Mouse (Mus musculus) midbrain, postnatal 0 days (tissue): ENCODE data around the gene Pias1. TPM values are rescaled to one million over a fixed set of nuclear protein-coding genes. Genes with fewer than 3 reads are reported as not detected.

ENCODE experiments used
- ATAC-seq: fragments of 200-750 bp; cut with Nextera tagmentation; 2 replicates; pipeline ENCODE4 v1.8.0; 2017; ENCODE audit warnings: moderate number of reproducible peaks, mild to moderate bottlenecking, moderate TSS enrichment, moderate library complexity; ENCODE audit not compliant: low FRiP score
- DNase-seq: peaks from one replicate; pipeline ENCODE4 v3.0.0-alpha.2; 2015; ENCODE audit warnings: low spot score
- H3K27ac ChIP-seq: fragments of 300-500 bp; sonication (generic); 2 replicates; pipeline ENCODE4 v1.5.1; 2014; ENCODE audit warnings: low read depth, mild to moderate bottlenecking, low read length, mixed read lengths
- H3K27me3 ChIP-seq: fragments of 300-500 bp; sonication (generic); 2 replicates; pipeline ENCODE4 v1.6.1; 2014; ENCODE audit warnings: low read length, control low read depth, mixed read lengths; ENCODE audit not compliant: insufficient read depth
- H3K36me3 ChIP-seq: fragments of 300-500 bp; sonication (generic); 2 replicates; pipeline ENCODE4 v1.6.1; 2014; ENCODE audit warnings: low read length, control low read depth, mixed read lengths; ENCODE audit not compliant: insufficient read depth
- H3K4me1 ChIP-seq: fragments of 300-500 bp; sonication (generic); 2 replicates; pipeline ENCODE4 v1.6.1; 2014; ENCODE audit warnings: mild to moderate bottlenecking, control low read depth, antibody characterized with exemption, low read length, mixed read lengths; ENCODE audit not compliant: insufficient read depth
- H3K4me2 ChIP-seq: fragments of 300-500 bp; sonication (generic); 2 replicates; pipeline ENCODE4 v1.6.1; 2014; ENCODE audit warnings: low read depth, mild to moderate bottlenecking, low read length, mixed read lengths; ENCODE audit not compliant: poor library complexity, severe bottlenecking
- H3K4me3 ChIP-seq: fragments of 300-500 bp; sonication (generic); 2 replicates; pipeline ENCODE4 v1.5.1; 2014; ENCODE audit warnings: low read depth, mild to moderate bottlenecking, low read length, moderate library complexity
- H3K9ac ChIP-seq: fragments of 300-500 bp; sonication (generic); replicated peaks from 2 replicates; pipeline ENCODE4 v1.6.1; 2014; ENCODE audit warnings: mild to moderate bottlenecking, low read length, moderate library complexity, mixed read lengths; ENCODE audit not compliant: poor library complexity, severe bottlenecking
- H3K9me3 ChIP-seq: fragments of 300-500 bp; sonication (generic); 2 replicates; pipeline ENCODE4 v1.6.1; 2016; ENCODE audit warnings: low read length, control low read depth
- CTCF ChIP-seq: IDR thresholded peaks from 2 replicates; pipeline ENCODE4 v1.5.1; 2016; ENCODE audit warnings: antibody characterized with exemption, mild to moderate bottlenecking
- WGBS: fragments of 180-500 bp; shearing (Covaris S2); extraction: QIAGEN DNeasy Blood & Tissue Kit; methylation state at CpG from one replicate; pipeline ENCODE4 v1.1.7; 2014; 5-methylcytosine and 5-hydroxymethylcytosine counted together
- polyA plus RNA-seq: library from polyadenylated mRNA; unstranded; fragments of >200 nt; fragmentation: Nextera tagmentation; extraction: Ambion mirVana; gene quantifications from 2 replicates; pipeline ENCODE4 v1.2.1, GENCODE M21; 2015
- total RNA-seq: library from RNA; depleted of rRNA; stranded (reverse); fragments of >200 nt; gene quantifications from 2 replicates; pipeline ENCODE4 v1.2.3, GENCODE M21; 2014

Gene Pias1
- total and polyA plus RNA-seq, 2 experiments from 2014 or later = 38.5 to 50.5 TPM

DNA sequence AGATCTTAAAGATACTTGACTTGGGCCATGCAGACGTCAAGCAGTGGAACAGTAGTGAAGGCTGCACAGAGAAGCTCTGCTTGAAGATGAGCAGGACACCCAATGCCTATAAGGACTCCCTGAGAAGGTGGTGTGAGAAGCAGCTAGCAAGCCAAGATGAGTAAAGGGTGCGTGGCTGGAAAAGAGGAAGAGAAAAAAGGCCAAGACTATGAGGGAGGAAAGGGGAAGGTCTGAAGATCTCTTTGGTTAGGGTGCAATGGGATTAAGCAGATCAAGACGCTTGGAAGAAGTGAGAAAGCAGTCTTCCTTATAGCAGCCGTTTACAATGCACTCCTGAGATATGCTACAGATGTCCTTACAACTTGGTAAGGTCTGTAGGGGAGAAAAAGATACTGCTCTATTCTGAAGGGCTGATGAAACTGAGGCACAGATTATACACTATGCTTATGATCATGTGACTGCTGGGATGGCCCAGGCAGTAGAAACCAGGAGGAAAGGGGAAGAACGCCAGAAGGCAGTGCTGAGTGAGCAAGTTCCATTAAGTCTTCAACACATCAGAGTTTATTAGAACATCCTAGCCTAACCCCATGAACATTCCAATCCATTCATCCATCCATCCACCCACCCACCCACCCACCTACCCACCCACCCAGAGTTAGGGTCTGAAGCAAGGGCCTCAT lies 74.2 kb downstream of the Pias1 start:
- 86% methylated on average over 5 of the region's 5 CpGs for WGBS
- Histone ChIP-seq H3K27ac (no peak overlapping the region), H3K9ac (no peak overlapping the region), H3K27me3 (no peaks in the 10 kb centered on the region), H3K36me3 (0 out of 2 replicates have a peak, but pooled peaks cover 12% of the 10 kb centered on the region), H3K4me1 (no peaks in the 10 kb centered on the region), H3K4me2 (no peak overlapping the region), H3K9me3 (no peaks in the 10 kb centered on the region), H3K4me3 (no peak overlapping the region)
- DNase-seq = no peak
- TF ChIP-seq CTCF = no peak
- ATAC-seq = no peak

- no peak overlapping the region for H3K4me2 ChIP-seq
- no peak overlapping the region for H3K9ac ChIP-seq
- no peak for DNase-seq
- no peaks in the 10 kb centered on the region for H3K9me3 ChIP-seq
- no peak for ATAC-seq
- 94% methylated on average over 8 of the region's 8 CpGs for WGBS
- H3K27me3 ChIP-seq = no peaks in the 10 kb centered on the region
- H3K4me3 ChIP-seq = no peak overlapping the region
- H3K36me3 ChIP-seq = no peaks in the 10 kb centered on the region; the same call in 1 of the 2 replicates
- no peaks in the 10 kb centered on the region for H3K4me1 ChIP-seq
- TF ChIP-seq CTCF = no peak
- H3K27ac ChIP-seq = no peak overlapping the region
These were observed 82.7 kb downstream of the Pias1 start for GRCm38 (mm10) chr9:62905039-62905438.

GRCm38 (mm10) chr9:62903841-62904240 lies 83.9 kb downstream of the Pias1 start:
- 98% methylated on average over 2 of the region's 2 CpGs for WGBS
- no peak overlapping the region for H3K27ac ChIP-seq
- H3K4me3 ChIP-seq = no peak overlapping the region
- no peak for TF ChIP-seq CTCF
- DNase-seq (no peak), ATAC-seq (no peak)
- no peaks in the 10 kb centered on the region for H3K9me3 ChIP-seq
- no peaks in the 10 kb centered on the region; the same call in 1 of the 2 replicates for H3K36me3 ChIP-seq
- H3K4me2 ChIP-seq = no peak overlapping the region
- H3K27me3 ChIP-seq = no peaks in the 10 kb centered on the region
- H3K9ac ChIP-seq = no peak overlapping the region
- H3K4me1 ChIP-seq = no peaks in the 10 kb centered on the region

GRCm38 (mm10) chr9:62901736-62902135 lies 86.0 kb downstream of the Pias1 start:
- DNase-seq = no peak

GRCm38 (mm10) chr9:62894486-62894885 lies 93.2 kb downstream of the Pias1 start:
- no peak overlapping the region for H3K27ac ChIP-seq
- no peak overlapping the region for H3K4me2 ChIP-seq
- ATAC-seq = no peak
- TF ChIP-seq CTCF = no peak
- H3K9me3 ChIP-seq = no peaks in the 10 kb centered on the region
- no peaks in the 10 kb centered on the region for H3K27me3 ChIP-seq
- no peaks in the 10 kb centered on the region for H3K4me1 ChIP-seq
- H3K36me3 ChIP-seq = peaks cover 5% of the 10 kb centered on the region; the same call in 1 of the 2 replicates
- 91% methylated on average over 1 of the region's 1 CpGs for WGBS
- no peak overlapping the region for H3K4me3 ChIP-seq
- DNase-seq = no peak
- no peak overlapping the region for H3K9ac ChIP-seq

More at GRCm38 (mm10) chr9:62901736-62902135, 86.0 kb downstream of the Pias1 start:
- H3K27me3 ChIP-seq = no peaks in the 10 kb centered on the region
- no peaks in the 10 kb centered on the region; the same call in 1 of the 2 replicates for H3K36me3 ChIP-seq
- no peak overlapping the region for H3K4me3 ChIP-seq
- H3K9me3 ChIP-seq = no peaks in the 10 kb centered on the region
- H3K4me2 ChIP-seq = no peak overlapping the region
- TF ChIP-seq CTCF = no peak
- WGBS = 70% methylated on average over 2 of the region's 2 CpGs
- no peaks in the 10 kb centered on the region for H3K4me1 ChIP-seq
- H3K9ac ChIP-seq = no peak overlapping the region
- H3K27ac ChIP-seq = no peak overlapping the region
- ATAC-seq = no peak

- H3K27me3 ChIP-seq = no peaks in the 10 kb centered on the region
- no peak overlapping the region for H3K4me3 ChIP-seq
- H3K4me2 ChIP-seq = no peak overlapping the region
- H3K27ac ChIP-seq = no peak overlapping the region
- ATAC-seq (no peak), DNase-seq (peak; percentile 69)
- H3K36me3 ChIP-seq = peaks cover 39% of the 10 kb centered on the region
- no peak overlapping the region for H3K9ac ChIP-seq
- WGBS = 80% methylated on average over 12 of the region's 12 CpGs
- H3K4me1 ChIP-seq = no peaks in the 10 kb centered on the region
- TF ChIP-seq CTCF = no peak
- no peaks in the 10 kb centered on the region for H3K9me3 ChIP-seq
These were observed 105.9 kb downstream of the Pias1 start for GRCm38 (mm10) chr9:62881871-62882270.
